Mouse (Mus musculus) fat pad, adult 2 months (tissue): ENCODE measurements around the gene 1810062G17Rik.

Experiments used
- DNase-seq: peaks from one replicate; pipeline ENCODE4 v3.0.0-alpha.2; 2011; ENCODE audit warnings: low read depth, low spot score; ENCODE audit errors: extremely low read depth

Gene 1810062G17Rik

DNA sequence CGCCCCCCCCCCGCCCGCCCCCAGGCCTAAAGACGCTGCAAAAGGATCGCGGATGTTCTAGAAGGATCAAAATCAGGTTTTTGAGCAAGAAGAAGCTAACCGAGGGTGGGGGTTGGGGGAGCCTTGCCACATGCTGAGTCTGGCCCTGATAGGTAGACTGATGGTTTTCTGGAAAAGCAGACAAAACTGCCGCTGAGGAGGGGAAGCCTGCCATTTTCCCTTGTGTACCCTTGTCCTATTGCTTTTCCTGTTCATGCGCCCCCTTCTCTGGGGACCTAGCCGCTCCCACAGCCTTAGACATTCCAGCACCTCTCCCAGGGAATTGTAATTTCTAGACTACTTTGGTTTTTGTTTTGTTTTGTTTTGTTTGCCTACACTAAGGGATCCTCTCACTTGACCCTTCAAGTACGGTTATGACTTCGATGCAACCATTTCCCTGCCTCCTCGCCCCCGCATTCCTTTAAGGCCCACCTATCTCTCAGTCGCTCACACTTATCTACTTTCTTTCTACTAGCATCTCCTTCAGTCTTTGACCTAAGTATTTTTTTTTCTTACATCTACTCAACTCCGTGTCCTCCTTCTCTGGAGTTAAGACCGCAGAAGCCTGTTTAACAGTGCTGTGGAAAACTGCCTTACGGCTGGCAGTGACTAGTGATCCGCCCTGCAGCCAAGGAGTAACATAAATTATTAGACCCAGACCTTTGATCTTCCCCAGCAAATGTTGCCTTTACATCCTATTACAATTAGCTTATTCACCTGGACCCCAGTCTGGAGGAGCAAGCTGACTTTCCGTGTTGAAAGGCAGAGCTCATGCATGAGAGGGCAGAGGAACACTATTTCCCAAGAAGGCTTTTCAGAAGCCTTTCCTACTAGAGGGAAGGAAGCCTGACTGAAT is 771 bp downstream of the 1810062G17Rik start:
- no peak for DNase-seq

DNA sequence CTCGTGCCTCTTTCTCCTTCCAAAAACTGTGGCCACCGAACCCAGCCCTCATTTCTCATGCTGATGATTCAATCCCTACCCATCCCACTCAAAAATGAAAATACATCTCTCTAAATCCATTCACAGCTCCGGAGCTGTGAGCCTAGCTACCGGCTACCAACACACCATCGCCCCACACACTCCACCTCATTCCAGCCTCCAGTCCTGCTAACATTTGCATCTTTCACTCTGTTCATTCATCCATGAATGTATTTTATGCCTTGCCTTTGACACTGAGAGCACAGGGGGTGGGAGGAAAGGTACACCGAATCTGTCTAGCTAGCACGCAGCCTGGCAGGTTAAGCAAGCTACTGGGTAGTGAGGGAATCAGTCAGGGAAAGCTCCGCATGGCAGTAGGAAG is 3.0 kb downstream of the 1810062G17Rik start:
- no peak for DNase-seq

- DNase-seq, result no peak
These were observed 4.7 kb downstream of the 1810062G17Rik start for GRCm38 (mm10) chr3:36480486-36480885.

DNA sequence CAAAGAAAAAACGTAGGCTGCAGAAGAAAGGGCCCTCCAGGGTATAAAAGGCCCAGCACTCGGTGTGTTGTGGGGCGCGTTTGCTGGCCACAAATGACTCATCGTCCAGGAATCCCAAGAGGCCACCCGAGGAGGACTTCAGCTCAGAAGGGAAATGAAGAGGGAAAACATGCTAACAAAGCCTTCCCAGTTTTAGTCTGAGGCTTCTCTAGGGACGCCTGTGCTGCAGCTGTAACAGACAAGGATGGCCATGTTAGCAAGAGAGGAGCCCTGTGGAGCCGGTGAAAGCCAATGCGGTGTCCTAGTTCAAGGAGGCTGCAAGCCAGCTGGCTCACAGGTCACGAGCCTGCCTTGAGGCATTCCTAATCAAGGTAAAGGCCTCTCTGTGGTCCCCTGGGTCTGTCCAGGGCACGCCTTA is 6.0 kb downstream of the 1810062G17Rik start:
- no peak for DNase-seq

DNA sequence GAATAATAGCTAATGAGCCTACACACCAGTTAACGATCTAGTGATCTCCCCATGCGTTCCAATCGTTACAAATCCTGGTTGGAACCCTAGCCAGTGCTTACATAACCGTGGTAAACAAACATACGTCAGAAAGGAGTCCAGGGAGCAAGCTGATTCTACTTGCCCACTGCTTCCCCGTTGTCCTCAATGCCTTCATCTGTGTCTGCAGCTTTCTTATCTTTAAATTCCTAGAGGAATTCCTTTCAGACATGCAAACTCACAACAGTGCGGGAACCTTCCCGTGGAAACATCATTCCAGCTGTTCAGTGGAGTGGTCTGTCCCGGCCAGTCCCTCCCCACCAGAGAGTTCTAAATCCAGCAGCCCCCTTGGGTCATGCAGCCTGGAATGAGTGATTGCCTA is 7.2 kb downstream of the 1810062G17Rik start:
- no peak for DNase-seq

- no peak for DNase-seq
These were observed 8.6 kb downstream of the 1810062G17Rik start for GRCm38 (mm10) chr3:36484292-36484691.

- no peak for DNase-seq
These were observed 10.4 kb downstream of the 1810062G17Rik start for GRCm38 (mm10) chr3:36486176-36486575.

- no peak for DNase-seq
These were observed 11.1 kb downstream of the 1810062G17Rik start for GRCm38 (mm10) chr3:36486881-36487280.

DNA sequence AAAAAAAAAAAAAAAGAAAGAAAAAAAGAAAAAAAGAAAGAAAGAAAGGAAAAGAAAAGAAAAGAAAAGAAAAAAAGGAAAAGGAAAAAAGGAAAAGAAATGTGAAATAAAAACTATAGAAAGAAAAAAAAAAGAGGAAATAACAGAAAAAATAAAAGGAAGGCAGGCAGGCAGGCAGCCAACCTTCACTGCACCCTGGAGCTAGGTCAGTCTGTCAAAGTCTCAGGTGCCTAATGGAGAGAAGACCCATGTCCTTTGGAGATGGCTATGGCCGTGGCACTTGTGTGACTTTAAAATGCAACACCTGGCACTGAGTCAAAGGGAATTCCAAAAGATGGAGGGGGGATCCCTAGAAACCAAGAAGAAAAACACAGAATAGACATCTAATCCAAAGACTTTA is 12.6 kb downstream of the 1810062G17Rik start:
- no peak for DNase-seq

DNA sequence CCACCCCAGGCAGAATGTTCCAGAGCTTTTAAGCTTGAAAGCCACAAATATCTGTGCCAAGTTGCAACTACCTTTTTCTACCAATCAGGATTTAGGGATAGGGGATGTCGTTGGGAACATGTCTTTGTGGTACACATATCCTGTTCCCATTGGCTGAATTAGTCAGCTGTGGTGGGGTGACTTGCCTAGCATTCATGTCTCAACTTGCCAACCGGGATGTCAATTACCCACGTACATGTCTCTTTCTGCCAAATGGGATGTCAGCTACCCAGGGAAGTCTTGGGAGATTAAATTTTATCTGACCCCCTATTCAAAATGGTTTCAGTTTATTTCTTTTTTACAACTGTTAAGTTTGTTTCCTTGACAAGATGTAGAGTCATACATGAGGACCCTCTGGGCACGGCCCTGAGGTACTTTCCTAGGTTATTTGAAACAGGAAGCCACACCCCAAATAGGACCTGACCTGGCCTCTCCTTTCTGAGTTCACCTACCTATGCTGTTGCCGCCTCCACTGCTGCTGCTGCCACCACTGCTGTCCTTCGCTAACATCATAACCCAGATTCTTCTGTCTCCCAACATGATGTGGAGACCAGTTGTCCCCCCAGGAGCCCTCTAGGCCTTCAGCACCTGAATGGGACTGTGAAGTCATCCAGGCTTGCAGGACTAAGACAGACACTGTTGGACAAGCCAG is 13.3 kb downstream of the 1810062G17Rik start:
- DNase-seq, result no peak

DNA sequence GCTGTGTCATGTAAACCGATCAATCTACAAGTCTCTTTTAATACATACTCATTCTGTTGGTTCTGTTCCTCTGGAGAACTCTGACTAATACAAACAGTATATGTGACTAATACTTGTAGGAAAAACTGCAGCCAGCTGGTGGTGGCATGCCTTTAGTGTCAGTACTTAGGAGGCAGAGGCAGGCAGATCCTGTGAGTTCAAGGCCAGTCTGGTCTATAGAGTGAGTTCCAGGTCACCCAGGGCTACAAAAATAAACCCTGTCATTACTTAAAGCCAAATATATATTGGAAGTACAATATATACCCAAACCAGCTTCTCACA is 13.8 kb downstream of the 1810062G17Rik start:
- no peak for DNase-seq

DNA sequence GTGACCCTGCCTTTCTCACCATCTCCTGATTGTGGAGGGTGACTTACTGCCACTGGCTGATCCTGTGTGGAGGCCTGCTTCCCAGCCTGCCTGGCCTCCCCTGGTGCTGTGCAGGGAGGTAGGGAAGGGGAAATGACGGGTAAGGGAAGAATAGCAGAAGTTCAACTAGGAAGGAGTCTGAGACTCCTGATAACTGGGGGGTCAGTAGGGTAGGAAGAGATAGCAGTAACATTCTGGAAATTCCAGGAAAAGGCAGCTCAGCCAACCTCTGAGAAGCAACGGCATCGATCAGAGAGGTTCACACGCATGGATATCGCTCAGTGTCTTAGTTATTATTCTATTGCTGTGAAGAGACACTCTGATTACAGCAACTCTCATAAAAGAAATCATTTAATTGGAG is 15.8 kb downstream of the 1810062G17Rik start:
- DNase-seq, result no peak

- DNase-seq, result no peak
These were observed 17.1 kb downstream of the 1810062G17Rik start for GRCm38 (mm10) chr3:36492716-36493391.

- DNase-seq, result no peak
These were observed 18.0 kb downstream of the 1810062G17Rik start for GRCm38 (mm10) chr3:36493641-36494283.

- no peak for DNase-seq
These were observed 18.9 kb downstream of the 1810062G17Rik start for GRCm38 (mm10) chr3:36494613-36495012.

DNA sequence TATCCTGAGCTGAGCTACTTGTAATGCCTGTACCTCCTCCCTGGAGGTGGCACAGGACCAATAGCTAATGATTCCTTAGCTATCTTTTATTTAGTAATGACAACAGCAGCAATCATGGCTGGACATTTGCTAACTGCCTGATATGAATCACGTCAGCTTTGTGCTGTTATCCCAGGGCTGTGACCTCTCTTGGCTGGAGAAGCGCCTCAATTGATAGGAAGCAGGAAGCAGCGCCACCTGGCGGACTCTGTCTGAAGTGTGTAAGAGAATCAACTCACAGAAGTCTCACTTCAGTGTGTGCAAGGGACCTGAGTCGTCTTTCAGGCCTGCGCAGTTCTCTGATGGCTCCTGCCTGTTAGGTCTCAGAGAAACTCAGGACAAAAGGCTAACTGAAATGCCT is 19.7 kb downstream of the 1810062G17Rik start:
- no peak for DNase-seq

DNA sequence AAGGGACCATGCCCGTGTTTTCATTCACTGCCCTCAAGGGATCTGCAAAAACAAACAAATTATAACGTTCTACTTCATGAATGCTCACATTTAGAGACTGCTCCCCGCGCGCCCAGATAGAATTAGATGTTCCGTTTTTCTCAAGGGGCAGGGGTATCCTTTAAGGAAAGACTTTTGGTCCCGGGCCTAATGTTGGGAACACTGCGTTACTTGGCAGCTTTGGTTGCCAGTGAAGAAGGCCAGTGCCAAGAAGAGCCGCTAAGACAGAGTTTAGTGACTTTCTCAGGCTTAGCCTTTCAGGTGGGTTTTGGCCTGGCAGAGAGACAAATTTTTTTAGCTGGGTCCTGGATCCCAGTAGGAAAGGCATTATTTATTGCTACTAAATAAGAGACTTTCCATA is 20.5 kb downstream of the 1810062G17Rik start:
- DNase-seq, result no peak

GRCm38 (mm10) chr3:36496746-36497145 is 21.0 kb downstream of the 1810062G17Rik start:
- DNase-seq, result no peak

- no peak for DNase-seq
These were observed 22.5 kb downstream of the 1810062G17Rik start for GRCm38 (mm10) chr3:36498224-36498623.

DNA sequence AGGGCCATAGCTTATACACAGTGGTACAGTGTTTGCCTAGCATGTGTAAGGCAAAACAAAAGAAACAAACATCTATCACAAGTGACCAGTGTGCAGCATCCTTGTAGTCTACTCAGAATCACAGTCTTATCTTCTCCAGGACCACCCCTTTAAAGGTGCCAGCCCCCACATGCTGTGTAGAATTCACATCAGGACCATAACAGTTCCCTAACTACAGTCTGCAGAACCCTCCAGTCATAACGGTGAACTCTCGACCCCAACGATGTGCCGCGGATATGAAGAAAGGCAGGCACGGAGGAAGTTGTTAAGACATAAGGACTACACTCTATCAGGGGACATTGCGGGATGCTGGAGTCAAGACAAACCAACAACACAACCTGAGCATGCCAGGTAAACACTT is 23.7 kb downstream of the 1810062G17Rik start:
- no peak for DNase-seq

DNA sequence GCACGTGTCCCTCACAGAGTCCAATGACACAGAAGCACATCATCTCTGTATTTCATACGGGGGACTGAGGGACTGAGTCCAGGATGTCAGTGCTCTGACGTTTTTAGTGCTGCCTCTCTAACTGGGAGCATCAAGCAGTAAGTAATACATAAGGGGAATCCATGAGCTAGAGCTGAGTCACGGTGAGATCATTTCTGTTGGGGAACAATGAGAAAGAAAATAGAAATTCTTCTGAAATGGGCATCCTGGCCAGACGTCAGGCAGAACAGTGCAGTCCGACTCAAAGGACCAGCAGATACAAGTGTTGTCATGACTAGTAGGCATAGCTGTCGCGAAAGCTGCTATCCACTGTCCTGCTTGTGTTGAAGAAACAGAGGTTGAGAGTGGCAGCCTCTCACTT is 25.2 kb downstream of the 1810062G17Rik start:
- DNase-seq, result no peak
